Mouse (Mus musculus) cortical plate, adult 2 months (tissue): ENCODE results near the gene Nat8f1. TPM values are rescaled to one million over a fixed set of nuclear protein-coding genes. Genes with fewer than 3 reads are reported as not detected.
"Not testable (repeated sequence)": the region's sequence is repeated elsewhere in the genome, so short reads cannot be mapped to it uniquely, and the experiment has no call there.

ENCODE experiments used
- H3K27ac ChIP-seq: fragments of 200-500 bp; 2 replicates; pipeline ENCODE4 v1.5.1; 2012; ENCODE audit warnings: low read length, control low read depth, inconsistent platforms; ENCODE audit not compliant: insufficient read depth
- H3K4me1 ChIP-seq: fragments of 200-500 bp; 2 replicates; pipeline ENCODE4 v1.6.1; 2011; ENCODE audit warnings: low read length; ENCODE audit not compliant: control insufficient read depth, insufficient read depth
- H3K4me3 ChIP-seq: fragments of 200-500 bp; 2 replicates; pipeline ENCODE4 v1.5.1; 2011; ENCODE audit warnings: mild to moderate bottlenecking, low read length, control low read depth; ENCODE audit not compliant: insufficient read depth
- CTCF ChIP-seq: fragments of 200-500 bp; IDR thresholded peaks from 2 replicates; pipeline ENCODE4 v1.5.1; 2011; ENCODE audit warnings: mild to moderate bottlenecking, control low read depth, low read length; ENCODE audit not compliant: insufficient read depth; ENCODE audit errors: extremely low read depth
- POLR2A ChIP-seq: fragments of 200-500 bp; IDR thresholded peaks from 2 replicates; pipeline ENCODE4 v1.6.1; 2011; ENCODE audit warnings: mild to moderate bottlenecking, low read length, control low read depth; ENCODE audit not compliant: insufficient read depth; ENCODE audit errors: extremely low read depth
- polyA plus RNA-seq: library from polyadenylated mRNA; depleted of rRNA; stranded (reverse); fragments of >200 nt; gene quantifications from 2 replicates; pipeline ENCODE4 v1.2.3, GENCODE M21; 2012; rRNA removed

The Nat8f1 gene
- polyA plus RNA-seq, 1 experiment: 46.0 TPM

- TF ChIP-seq POLR2A (no peak), CTCF (no peak)
- 0 out of 2 replicates have a peak, but pooled peaks cover 2% of the 10 kb centered on the region for H3K4me1 ChIP-seq
- H3K27ac ChIP-seq: no peak overlapping the region
- H3K4me3 ChIP-seq: no peak overlapping the region
Measured at GRCm38 (mm10) chr6:85867726-85868690, 47.5 kb downstream of the Nat8f1 start.

- not testable (repeated sequence) for H3K4me3 ChIP-seq, H3K4me1 ChIP-seq, H3K27ac ChIP-seq
Measured at GRCm38 (mm10) chr6:85866995-85867394, 48.5 kb downstream of the Nat8f1 start.

GRCm38 (mm10) chr6:85866166-85866565 is 49.3 kb downstream of the Nat8f1 start:
- H3K4me1 ChIP-seq, H3K4me3 ChIP-seq, H3K27ac ChIP-seq: not testable (repeated sequence)

GRCm38 (mm10) chr6:85864900-85865639 is 50.4 kb downstream of the Nat8f1 start:
- H3K4me3 ChIP-seq, H3K27ac ChIP-seq, H3K4me1 ChIP-seq: not testable (repeated sequence)

- 0 out of 2 replicates have a peak, but pooled peaks cover 2% of the 10 kb centered on the region for H3K4me1 ChIP-seq
- TF ChIP-seq CTCF (no peak), POLR2A (no peak)
- H3K27ac ChIP-seq: no peak overlapping the region
- no peak overlapping the region for H3K4me3 ChIP-seq
Measured at GRCm38 (mm10) chr6:85863840-85864239, 51.6 kb downstream of the Nat8f1 start.

GRCm38 (mm10) chr6:85863136-85863535 is 52.4 kb downstream of the Nat8f1 start:
- TF ChIP-seq POLR2A: no peak
- TF ChIP-seq CTCF: no peak
- no peak overlapping the region for H3K27ac ChIP-seq

GRCm38 (mm10) chr6:85862565-85862964 is 52.9 kb downstream of the Nat8f1 start:
- TF ChIP-seq POLR2A: no peak
- TF ChIP-seq CTCF: no peak
- H3K27ac ChIP-seq: no peak overlapping the region; the same call in 1 of the 2 replicates
- 0 out of 2 replicates have a peak, but pooled peaks cover 2% of the 10 kb centered on the region for H3K4me1 ChIP-seq

More at GRCm38 (mm10) chr6:85863136-85863535, 52.4 kb downstream of the Nat8f1 start:
- Histone ChIP-seq H3K4me1 (0 out of 2 replicates have a peak, but pooled peaks cover 2% of the 10 kb centered on the region), H3K4me3 (no peak overlapping the region)

GRCm38 (mm10) chr6:85861247-85861646 is 54.2 kb downstream of the Nat8f1 start:
- Histone ChIP-seq H3K4me3 (no peak overlapping the region), H3K4me1 (0 out of 2 replicates have a peak, but pooled peaks cover 3% of the 10 kb centered on the region), H3K27ac (no peak overlapping the region)
- TF ChIP-seq CTCF (no peak), POLR2A (no peak)

More at GRCm38 (mm10) chr6:85862565-85862964, 52.9 kb downstream of the Nat8f1 start:
- no peak overlapping the region for H3K4me3 ChIP-seq

Other genes starting within 250 kb of the Nat8f1 start
- 0.84 and 1.6 TPM in 2 replicates for gene Nat8f7, start 202.5 kb downstream of the Nat8f1 start, polyA plus RNA-seq
- 13.7 and 15.4 TPM in 2 replicates for gene Nat8f3, start 149.9 kb downstream of the Nat8f1 start, polyA plus RNA-seq
- gene Nat8f6, start 94.7 kb downstream of the Nat8f1 start, polyA plus RNA-seq: 1.6 and 2.8 TPM in 2 replicates
- 6.7 and 7.1 TPM in 2 replicates for gene Nat8f5, start 94.7 kb downstream of the Nat8f1 start, polyA plus RNA-seq
- 4.3 and 4.4 TPM in 2 replicates for gene Nat8, start 83.6 kb downstream of the Nat8f1 start, polyA plus RNA-seq
- gene Nat8f2, start 46.5 kb downstream of the Nat8f1 start, polyA plus RNA-seq: 0.36 and 0.40 TPM in 2 replicates
- gene Nat8f4, start 10.8 kb downstream of the Nat8f1 start, polyA plus RNA-seq: 11.6 and 12.0 TPM in 2 replicates
- gene Tprkb, start 3.8 kb downstream of the Nat8f1 start, polyA plus RNA-seq: 109 and 124 TPM in 2 replicates
- gene Dusp11, start 46.0 kb upstream of the Nat8f1 start, polyA plus RNA-seq: 94.9 and 97.4 TPM in 2 replicates
- 0.35 TPM in 1 of 2 replicates, not detected in the other for gene Figla, start 100.5 kb upstream of the Nat8f1 start, polyA plus RNA-seq
- 121 and 124 TPM in 2 replicates for gene Add2, start 113.0 kb upstream of the Nat8f1 start, polyA plus RNA-seq